Mouse (Mus musculus): ENCODE results near the gene Zfp963. TPM values are rescaled to one million over a fixed set of nuclear protein-coding genes. Genes with fewer than 3 reads are reported as not detected.

The Zfp963 gene
- polyA plus RNA-seq (2014; fragmentation: Illumina TruSeq; extraction: RNeasy Lipid Tissue Mini Kit (QIAGEN cat#74804); ENCODE audit: low read depth, low replicate concordance) = 17.5 TPM

GRCm38 (mm10) chr8:69749544-69750454 is at the start of gene Zfp963:
Gene Zfp963 (minus strand): TSS chr8:69749970.

GRCm38 (mm10) chr8:69790773-69791367 is 41.1 kb upstream of the Zfp963 start, which contains the start of the genes Atp13a1 and Zfp866:
Gene Atp13a1 (plus strand): TSS chr8:69791163.
Gene Zfp866 (minus strand): TSS chr8:69791178.

GRCm38 (mm10) chr8:69774503-69775148 is 24.9 kb upstream of the Zfp963 start, which contains the start of gene Gm20422:
Gene Gm20422 (minus strand): TSS chr8:69774886.

GRCm38 (mm10) chr8:69710624-69711023 is 39.1 kb downstream of the Zfp963 start, which contains the start of gene Zfp869:
Gene Zfp869 (minus strand): TSS chr8:69710724.

Other genes starting within 250 kb of the Zfp963 start
- not detected for gene Gm7697, start 227.0 kb downstream of the Zfp963 start, polyA plus RNA-seq (2014; fragmentation: Illumina TruSeq; extraction: RNeasy Lipid Tissue Mini Kit (QIAGEN cat#74804); ENCODE audit: low read depth, low replicate concordance)
- 63.3 TPM for gene Zfp868, start 124.4 kb downstream of the Zfp963 start, polyA plus RNA-seq (2014; fragmentation: Illumina TruSeq; extraction: RNeasy Lipid Tissue Mini Kit (QIAGEN cat#74804); ENCODE audit: low read depth, low replicate concordance)
- gene Zfp964, start 95.5 kb downstream of the Zfp963 start, polyA plus RNA-seq (2014; fragmentation: Illumina TruSeq; extraction: RNeasy Lipid Tissue Mini Kit (QIAGEN cat#74804); ENCODE audit: low read depth, low replicate concordance) = 7.0 TPM
- 62.8 TPM for gene Zfp869, start 39.2 kb downstream of the Zfp963 start, polyA plus RNA-seq (2014; fragmentation: Illumina TruSeq; extraction: RNeasy Lipid Tissue Mini Kit (QIAGEN cat#74804); ENCODE audit: low read depth, low replicate concordance)
- 0.85 TPM for gene Gm20422, start 24.9 kb upstream of the Zfp963 start, polyA plus RNA-seq (2014; fragmentation: Illumina TruSeq; extraction: RNeasy Lipid Tissue Mini Kit (QIAGEN cat#74804); ENCODE audit: low read depth, low replicate concordance)
- 1.5 TPM for gene Atp13a1, start 41.2 kb upstream of the Zfp963 start, polyA plus RNA-seq (2014; fragmentation: Illumina TruSeq; extraction: RNeasy Lipid Tissue Mini Kit (QIAGEN cat#74804); ENCODE audit: low read depth, low replicate concordance)
- 43.9 TPM for gene Zfp866, start 41.2 kb upstream of the Zfp963 start, polyA plus RNA-seq (2014; fragmentation: Illumina TruSeq; extraction: RNeasy Lipid Tissue Mini Kit (QIAGEN cat#74804); ENCODE audit: low read depth, low replicate concordance)
- 9.4 TPM for gene Gmip, start 58.7 kb upstream of the Zfp963 start, polyA plus RNA-seq (2014; fragmentation: Illumina TruSeq; extraction: RNeasy Lipid Tissue Mini Kit (QIAGEN cat#74804); ENCODE audit: low read depth, low replicate concordance)
- gene Lpar2, start 72.5 kb upstream of the Zfp963 start, polyA plus RNA-seq (2014; fragmentation: Illumina TruSeq; extraction: RNeasy Lipid Tissue Mini Kit (QIAGEN cat#74804); ENCODE audit: low read depth, low replicate concordance) = 0.69 TPM
- 0.73 TPM for gene Pbx4, start 82.5 kb upstream of the Zfp963 start, polyA plus RNA-seq (2014; fragmentation: Illumina TruSeq; extraction: RNeasy Lipid Tissue Mini Kit (QIAGEN cat#74804); ENCODE audit: low read depth, low replicate concordance)
- not detected for gene Cilp2, start 137.7 kb upstream of the Zfp963 start, polyA plus RNA-seq (2014; fragmentation: Illumina TruSeq; extraction: RNeasy Lipid Tissue Mini Kit (QIAGEN cat#74804); ENCODE audit: low read depth, low replicate concordance)
- gene Tssk6, start 152.2 kb upstream of the Zfp963 start, polyA plus RNA-seq (2014; fragmentation: Illumina TruSeq; extraction: RNeasy Lipid Tissue Mini Kit (QIAGEN cat#74804); ENCODE audit: low read depth, low replicate concordance) = not detected
- not detected for gene Ndufa13, start 152.6 kb upstream of the Zfp963 start, polyA plus RNA-seq (2014; fragmentation: Illumina TruSeq; extraction: RNeasy Lipid Tissue Mini Kit (QIAGEN cat#74804); ENCODE audit: low read depth, low replicate concordance)
- not detected for gene Yjefn3, start 152.7 kb upstream of the Zfp963 start, polyA plus RNA-seq (2014; fragmentation: Illumina TruSeq; extraction: RNeasy Lipid Tissue Mini Kit (QIAGEN cat#74804); ENCODE audit: low read depth, low replicate concordance)
- gene Gatad2a, start 246.4 kb upstream of the Zfp963 start, polyA plus RNA-seq (2014; fragmentation: Illumina TruSeq; extraction: RNeasy Lipid Tissue Mini Kit (QIAGEN cat#74804); ENCODE audit: low read depth, low replicate concordance) = 6.0 TPM

All from sigmoid colon, adult 10 weeks (tissue).